Mouse (Mus musculus): ENCODE data around the gene Cd300a. TPM values are rescaled to one million over a fixed set of nuclear protein-coding genes. Genes with fewer than 3 reads are reported as not detected.

Cd300a gene
- total RNA-seq, 1 experiment from 2014 or later: 19.2 TPM

Other genes with a start within 250 kb of the Cd300a start
- gene Rpl38, start 221.5 kb upstream of the Cd300a start, total RNA-seq (2017): 3,442 and 3,720 TPM in 2 replicates
- 3.0 and 3.3 TPM in 2 replicates for gene Ttyh2, start 214.6 kb upstream of the Cd300a start, total RNA-seq (2017)
- not detected in 2 replicates for gene Dnaic2, start 162.6 kb upstream of the Cd300a start, total RNA-seq (2017)
- gene Kif19a, start 124.7 kb upstream of the Cd300a start, total RNA-seq (2017): 1.9 and 2.0 TPM in 2 replicates
- not detected in 2 replicates for gene Btbd17, start 94.1 kb upstream of the Cd300a start, total RNA-seq (2017)
- not detected in 2 replicates for gene Gpr142, start 91.1 kb upstream of the Cd300a start, total RNA-seq (2017)
- not detected in 2 replicates for gene Gprc5c, start 38.9 kb upstream of the Cd300a start, total RNA-seq (2017)
- gene Cd300lb, start 44.3 kb downstream of the Cd300a start, total RNA-seq (2017): 3.5 and 16.8 TPM in 2 replicates
- gene Cd300c, start 79.1 kb downstream of the Cd300a start, total RNA-seq (2017): not detected in 2 replicates
- 0.99 and 4.9 TPM in 2 replicates for gene Cd300ld, start 99.9 kb downstream of the Cd300a start, total RNA-seq (2017)
- 3.1 and 4.4 TPM in 2 replicates for gene Cd300c2, start 111.8 kb downstream of the Cd300a start, total RNA-seq (2017)
- not detected in 2 replicates for gene Cd300ld2, start 126.2 kb downstream of the Cd300a start, total RNA-seq (2017)
- not detected in 2 replicates for gene Cd300ld4, start 137.0 kb downstream of the Cd300a start, total RNA-seq (2017)
- not detected in 2 replicates for gene Cd300ld5, start 147.7 kb downstream of the Cd300a start, total RNA-seq (2017)
- gene Cd300ld3, start 158.4 kb downstream of the Cd300a start, total RNA-seq (2017): 2.3 TPM in 1 of 2 replicates, not detected in the other
- gene Cd300e, start 172.1 kb downstream of the Cd300a start, total RNA-seq (2017): 0.94 TPM in 1 of 2 replicates, not detected in the other
- gene Rab37, start 201.4 kb downstream of the Cd300a start, total RNA-seq (2017): 79.7 TPM in 2 replicates
- gene Cd300lf, start 244.0 kb downstream of the Cd300a start, total RNA-seq (2017): 3.9 and 5.4 TPM in 2 replicates

All from hematopoietic stem cell, adult 5-6 weeks (primary cell).